Mouse (Mus musculus) small intestine, adult 2 months (tissue): ENCODE measurements around the gene Ppp1r14b.

Experiments
- CTCF ChIP-seq: fragments of 200-500 bp; IDR thresholded peaks from 2 replicates; pipeline ENCODE4 v1.5.1; 2012; ENCODE audit warnings: low read depth, mild to moderate bottlenecking, control low read depth, inconsistent platforms, low read length, moderate library complexity, mixed read lengths; ENCODE audit not compliant: insufficient replicate concordance, insufficient read length; ENCODE audit errors: extremely low read depth
- POLR2A ChIP-seq: fragments of 200-500 bp; IDR thresholded peaks from 2 replicates; pipeline ENCODE4 v1.6.1; 2012; ENCODE audit warnings: low read depth, mild to moderate bottlenecking, control low read depth, inconsistent platforms, low read length, moderate library complexity

- no peak for TF ChIP-seq POLR2A
- no peak for TF ChIP-seq CTCF
Measured at GRCm38 (mm10) chr19:7017541-7018457, 43.0 kb downstream of the Ppp1r14b start.
